Mouse (Mus musculus) lung, adult 2 months (tissue): Measurements from ENCODE around the gene Patz1.

Source experiments
- CTCF ChIP-seq: fragments of 200-500 bp; IDR thresholded peaks from 2 replicates; pipeline ENCODE4 v1.5.1; 2011; ENCODE audit warnings: mild to moderate bottlenecking, low read length, control low read depth; ENCODE audit not compliant: insufficient read depth
- POLR2A ChIP-seq: fragments of 200-500 bp; IDR thresholded peaks from 2 replicates; pipeline ENCODE4 v1.6.1; 2011; ENCODE audit warnings: low read depth, mild to moderate bottlenecking, control low read depth, low read length, borderline replicate concordance; ENCODE audit errors: extremely low read depth

- TF ChIP-seq CTCF, result no peak
- no peak for TF ChIP-seq POLR2A
These were observed 45.6 kb downstream of the Patz1 start for GRCm38 (mm10) chr11:3334141-3334710.
